Mouse (Mus musculus) stomach, postnatal 0 days (tissue): ENCODE data around the gene Alkbh4.

Source experiments
- CTCF ChIP-seq: IDR thresholded peaks from 2 replicates; pipeline ENCODE4 v1.5.1; 2016; ENCODE audit warnings: antibody characterized with exemption, low read depth, mild to moderate bottlenecking, moderate library complexity
- EP300 ChIP-seq: optimal IDR thresholded peaks from 2 replicates; pipeline ENCODE3; 2016; ENCODE audit warnings: antibody characterized with exemption

- TF ChIP-seq CTCF = no peak
- TF ChIP-seq EP300 = no peak
Observed at GRCm38 (mm10) chr5:136173606-136174463, 37.9 kb downstream of the Alkbh4 start.
